Mouse (Mus musculus) gastrocnemius, postnatal 25 days (tissue): ENCODE measurements around the gene Rps12-ps3. TPM values are rescaled to one million over a fixed set of nuclear protein-coding genes. Genes with fewer than 3 reads are reported as not detected.

Experiments used
- DNase-seq: peaks from one replicate; pipeline ENCODE4 v3.0.0; 2022
- total RNA-seq, 2 experiments: library from RNA; stranded (reverse); gene quantifications; 1 replicate in 1 of 2; 2 replicates in 1 of 2; pipeline ENCODE4 v1.2.3; 2021

Gene Rps12-ps3
- total RNA-seq, 2 experiments from 2014 or later, result 272 to 318 TPM

- DNase-seq, result no peak
Measured at GRCm38 (mm10) chr19:59351151-59351889, 29.2 kb downstream of the Rps12-ps3 start.

- no peak for DNase-seq
Measured at GRCm38 (mm10) chr19:59352760-59353159, 30.7 kb downstream of the Rps12-ps3 start.

- no peak for DNase-seq
Measured at GRCm38 (mm10) chr19:59354906-59355305, 32.8 kb downstream of the Rps12-ps3 start.

DNA sequence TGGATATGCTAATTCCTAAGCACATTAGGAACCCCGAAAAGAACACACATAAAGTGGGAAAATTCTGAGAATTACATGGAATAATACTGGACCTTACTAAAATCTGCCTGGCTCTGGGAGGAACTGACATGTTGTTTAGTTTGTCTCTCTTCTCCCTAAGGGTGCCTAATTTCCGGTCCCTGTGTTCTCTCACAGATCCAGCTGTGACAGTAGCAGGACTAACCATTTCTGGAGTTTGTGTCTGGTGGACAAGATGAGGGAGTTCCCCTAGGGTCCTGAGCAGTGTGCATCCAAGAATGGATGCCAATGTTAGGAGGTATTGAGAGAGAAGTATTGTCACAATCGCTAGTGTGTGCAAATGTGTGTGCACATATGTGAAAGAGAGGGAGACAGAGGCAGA is 34.3 kb downstream of the Rps12-ps3 start:
- DNase-seq, result no peak

- DNase-seq, result no peak
Measured at GRCm38 (mm10) chr19:59356843-59357595, 34.9 kb downstream of the Rps12-ps3 start.

DNA sequence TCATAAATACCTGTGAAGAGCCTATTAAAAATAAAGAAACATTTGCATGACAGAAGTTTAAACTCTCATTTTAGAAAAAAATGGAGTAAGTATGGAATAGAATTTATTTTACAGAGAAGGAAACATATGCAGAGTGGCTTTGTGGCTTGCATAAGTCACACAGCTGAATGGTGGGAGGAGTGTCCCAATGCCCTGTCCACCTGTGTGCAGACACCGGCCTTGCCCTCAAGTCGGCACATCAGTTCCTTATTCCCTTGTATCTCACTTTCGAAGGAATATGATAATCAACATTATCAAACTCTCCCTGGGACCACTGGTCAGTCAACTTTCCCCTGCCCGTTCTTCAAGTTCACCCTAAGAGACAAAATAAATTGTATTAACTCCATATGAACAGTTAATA is 35.8 kb downstream of the Rps12-ps3 start:
- no peak for DNase-seq

- DNase-seq, result no peak
Measured at GRCm38 (mm10) chr19:59359202-59359601, 37.1 kb downstream of the Rps12-ps3 start.

- no peak for DNase-seq
Measured at GRCm38 (mm10) chr19:59360486-59360896, 38.4 kb downstream of the Rps12-ps3 start.

DNA sequence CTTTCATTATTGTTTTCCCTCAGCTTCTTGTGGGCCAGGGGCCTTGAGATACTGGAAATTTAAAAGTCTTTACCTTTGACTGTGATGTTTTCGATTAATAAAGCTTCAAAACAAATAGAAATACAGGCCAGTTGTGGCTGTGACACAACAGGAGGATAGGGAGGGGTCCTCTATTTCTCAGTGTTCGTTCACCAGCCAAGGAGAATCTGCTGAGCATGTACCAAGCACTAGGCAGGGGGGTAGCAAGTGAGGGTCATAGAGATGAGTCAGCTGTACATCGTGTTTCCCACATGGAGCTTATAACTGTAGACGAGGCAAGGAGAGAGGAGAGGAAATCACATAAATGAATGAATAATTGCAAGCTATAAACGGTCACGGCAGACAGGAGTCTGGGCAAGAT is 40.6 kb downstream of the Rps12-ps3 start:
- DNase-seq, result no peak

GRCm38 (mm10) chr19:59363666-59364065 is 41.6 kb downstream of the Rps12-ps3 start:
- no peak for DNase-seq

DNA sequence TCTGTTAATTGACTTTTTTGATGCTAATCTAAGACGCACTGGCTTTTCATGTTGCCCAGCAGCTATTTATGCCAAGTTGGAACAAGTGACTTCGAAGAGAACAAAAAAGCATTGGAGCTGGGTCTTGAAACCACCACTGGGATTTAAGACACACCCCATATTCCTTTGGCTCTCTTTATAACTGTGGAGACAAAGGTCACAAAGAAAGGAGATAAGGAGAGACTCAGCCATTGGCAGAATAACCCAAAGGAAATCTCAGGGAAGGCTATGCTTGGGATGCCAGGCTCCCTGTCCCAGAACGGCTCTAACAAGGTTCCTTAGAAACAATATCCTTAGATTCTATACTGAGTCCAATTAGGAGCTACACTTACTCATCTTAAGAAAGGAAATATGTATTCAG is 44.6 kb downstream of the Rps12-ps3 start:
- no peak for DNase-seq

- DNase-seq, result no peak
Measured at GRCm38 (mm10) chr19:59367892-59368291, 45.8 kb downstream of the Rps12-ps3 start.

DNA sequence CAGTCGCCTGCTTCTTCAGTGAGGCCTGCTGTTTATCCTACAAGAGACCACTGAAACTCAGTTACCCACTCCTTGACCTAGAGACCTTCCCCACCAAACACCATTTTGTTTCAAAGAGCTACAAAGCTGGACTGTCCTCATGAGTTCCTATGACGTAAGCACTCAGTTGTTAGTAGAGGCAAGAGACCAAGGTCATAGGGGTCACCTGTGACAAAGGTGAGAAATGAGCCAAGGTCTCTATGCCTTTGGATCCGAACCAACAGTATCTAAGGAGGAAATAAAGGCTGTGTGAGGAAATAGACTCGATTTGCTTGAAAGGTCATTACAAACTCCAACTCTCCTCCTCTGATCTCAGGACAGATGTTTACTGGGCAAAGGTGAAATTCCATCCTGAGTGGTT is 48.9 kb downstream of the Rps12-ps3 start:
- DNase-seq, result no peak

Other genes starting within 250 kb of the Rps12-ps3 start
- gene Shtn1, start 246.2 kb upstream of the Rps12-ps3 start, total RNA-seq, result 1 to 10 TPM; 1.0 to 1.1 TPM
- gene Vax1, start 152.2 kb upstream of the Rps12-ps3 start, total RNA-seq, result not detected
- gene Kcnk18, start 103.1 kb upstream of the Rps12-ps3 start, total RNA-seq, result not detected
- under 1 TPM; 0.13 to 0.15 TPM for gene Slc18a2, start 61.4 kb upstream of the Rps12-ps3 start, total RNA-seq
- gene Pdzd8, start 23.5 kb downstream of the Rps12-ps3 start, total RNA-seq, result 10 to 100 TPM; 12.2 to 12.7 TPM
- 1 to 10 TPM; 1.4 TPM for gene Emx2, start 136.1 kb downstream of the Rps12-ps3 start, total RNA-seq